Mouse (Mus musculus) heart, embryonic 15.5 days (tissue): ENCODE measurements at regions not wholly inside any gene's neighbourhood (a gene's known extent, or its start where the extent isn't known, plus 50 kb on each side); places are given as distances from the start of the nearest gene placed in this dataset.

Experiments used
- ATAC-seq: fragments of 200-750 bp; cut with Nextera tagmentation; replicated peaks from 2 replicates; pipeline ENCODE4 v1.8.0; 2017; ENCODE audit warnings: low read depth, moderate TSS enrichment; ENCODE audit not compliant: insufficient number of reproducible peaks, insufficient read depth, low FRiP score
- H3K27ac ChIP-seq: fragments of 300-500 bp; sonication (generic); 2 replicates; pipeline ENCODE4 v1.5.1; 2015; ENCODE audit warnings: mild to moderate bottlenecking, inconsistent platforms
- H3K27me3 ChIP-seq: fragments of 300-500 bp; sonication (generic); 2 replicates; pipeline ENCODE4 v1.6.1; 2015; ENCODE audit warnings: inconsistent platforms
- H3K36me3 ChIP-seq: fragments of 300-500 bp; sonication (generic); 2 replicates; pipeline ENCODE4 v1.6.1; 2015; ENCODE audit warnings: mild to moderate bottlenecking, inconsistent platforms
- H3K4me1 ChIP-seq: fragments of 300-500 bp; sonication (generic); replicated peaks from 2 replicates; pipeline ENCODE4 v1.6.1; 2015; ENCODE audit warnings: inconsistent platforms
- H3K4me2 ChIP-seq: fragments of 300-500 bp; sonication (generic); 2 replicates; pipeline ENCODE4 v1.6.1; 2015; ENCODE audit warnings: inconsistent platforms, mild to moderate bottlenecking, moderate library complexity
- H3K4me3 ChIP-seq: fragments of 300-500 bp; sonication (generic); 2 replicates; pipeline ENCODE4 v1.5.1; 2015; ENCODE audit warnings: mild to moderate bottlenecking, inconsistent platforms
- H3K9ac ChIP-seq: fragments of 300-500 bp; sonication (generic); 2 replicates; pipeline ENCODE4 v1.6.1; 2015; ENCODE audit warnings: mild to moderate bottlenecking, inconsistent platforms
- H3K9me3 ChIP-seq: fragments of 300-500 bp; sonication (generic); replicated peaks from 2 replicates; pipeline ENCODE4 v1.6.1; 2016; ENCODE audit warnings: inconsistent platforms
- WGBS: fragments of 180-500 bp; shearing (Covaris S2); methylation state at CpG from one replicate; pipeline ENCODE4 v1.1.7; 2015; ENCODE audit warnings: mixed read lengths; 5-methylcytosine and 5-hydroxymethylcytosine counted together

DNA sequence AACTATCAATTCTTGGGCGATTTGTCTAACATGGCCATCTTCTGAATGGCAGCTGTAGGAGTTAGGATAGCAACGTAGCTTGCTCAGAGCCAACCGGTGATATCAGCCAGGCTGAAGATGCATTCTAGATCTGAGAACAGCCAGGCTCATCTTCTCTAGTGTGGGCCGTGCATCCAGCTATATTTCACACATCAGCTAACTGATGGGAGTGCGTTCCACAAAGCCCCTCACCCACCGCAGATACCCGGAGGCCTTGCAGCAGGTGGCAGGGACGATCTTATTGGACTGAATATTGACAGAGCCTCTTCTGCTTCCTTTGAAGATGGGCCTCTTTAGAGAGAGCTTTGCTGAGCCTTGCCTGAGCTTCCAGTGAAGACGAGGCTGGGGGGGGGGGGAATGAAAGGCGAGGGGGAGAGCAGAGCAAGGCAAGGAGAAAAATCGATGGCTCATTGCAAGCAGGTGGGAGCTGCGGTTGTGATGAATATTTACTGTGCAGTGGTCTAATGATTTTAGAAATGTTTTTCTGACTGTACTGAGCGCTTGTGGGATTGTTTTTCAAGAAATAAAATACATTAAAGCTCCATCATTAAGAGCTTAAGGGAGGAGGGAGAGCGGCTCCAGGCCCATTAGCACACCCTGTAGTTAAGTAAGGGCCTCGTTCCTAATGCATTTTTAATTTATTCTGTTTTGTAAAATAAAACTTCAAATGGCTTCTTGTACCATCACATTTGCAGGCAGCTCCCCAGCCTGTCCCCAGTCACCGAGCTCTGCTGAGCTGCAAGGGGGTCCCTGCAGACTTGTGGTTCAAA is 97.8 kb upstream of the Kcnd3 start:
- no peak overlapping the region for H3K4me3 ChIP-seq
- H3K9me3 ChIP-seq = no peaks in the 10 kb centered on the region

DNA sequence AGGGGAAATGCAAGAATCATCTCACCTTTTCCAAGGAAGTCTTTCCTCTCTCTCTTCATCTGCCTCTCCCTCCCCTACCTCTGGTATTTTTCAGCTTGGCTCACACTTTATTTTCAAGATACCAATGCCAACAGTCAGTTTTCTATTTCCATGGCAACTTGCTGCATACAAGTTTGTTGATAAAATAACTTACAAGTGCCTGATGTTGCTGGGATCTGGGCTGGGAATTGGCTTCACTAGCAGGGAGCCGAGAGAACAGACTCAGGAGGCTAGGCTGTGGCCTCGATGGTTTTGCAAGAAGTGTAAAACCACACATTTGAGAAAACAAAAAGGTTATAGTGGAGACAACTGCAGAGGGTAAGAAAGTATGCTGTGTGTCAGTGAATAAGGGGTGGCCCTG is 94.6 kb upstream of the Kcnd3 start:
- Histone ChIP-seq H3K9ac (no peak overlapping the region), H3K36me3 (no peaks in the 10 kb centered on the region), H3K27ac (no peak overlapping the region), H3K4me2 (no peak overlapping the region), H3K4me1 (no peaks in the 10 kb centered on the region), H3K27me3 (no peaks in the 10 kb centered on the region), H3K4me3 (no peak overlapping the region), H3K9me3 (no peaks in the 10 kb centered on the region)
- WGBS = 59% methylated on average over 2 of the region's 2 CpGs
- no peak for ATAC-seq

More for the DNA sequence above, 97.8 kb upstream of the Kcnd3 start:
- H3K4me1 ChIP-seq = no peaks in the 10 kb centered on the region
- no peak for ATAC-seq
- no peaks in the 10 kb centered on the region for H3K36me3 ChIP-seq
- 79% methylated on average over 16 of the region's 16 CpGs for WGBS
- no peaks in the 10 kb centered on the region for H3K27me3 ChIP-seq
- no peak overlapping the region for H3K9ac ChIP-seq
- no peak overlapping the region for H3K27ac ChIP-seq
- no peak overlapping the region for H3K4me2 ChIP-seq

DNA sequence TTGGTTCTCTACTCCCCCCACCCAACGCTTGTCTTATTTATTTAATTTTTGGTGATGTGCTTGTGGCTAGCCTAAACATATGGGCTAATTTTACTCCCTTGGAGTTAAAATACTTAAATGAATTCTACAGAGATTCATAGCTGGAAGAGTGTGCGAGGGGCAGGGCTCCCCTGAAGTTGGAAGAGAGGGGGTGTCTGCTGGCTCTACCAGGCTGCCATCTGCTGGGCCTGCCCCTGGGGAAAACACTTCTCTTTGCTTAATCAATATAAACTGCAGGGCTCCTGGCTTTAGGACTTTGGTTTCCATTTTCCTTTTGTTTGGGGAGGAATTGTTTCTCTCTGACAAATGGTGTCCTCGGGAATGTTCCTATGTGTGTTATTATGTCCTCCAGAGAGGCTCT is 92.5 kb upstream of the Kcnd3 start:
- Histone ChIP-seq H3K4me3 (no peak overlapping the region), H3K36me3 (no peaks in the 10 kb centered on the region), H3K4me2 (no peak overlapping the region), H3K4me1 (no peaks in the 10 kb centered on the region), H3K27ac (no peak overlapping the region), H3K9me3 (no peaks in the 10 kb centered on the region), H3K27me3 (no peaks in the 10 kb centered on the region), H3K9ac (no peak overlapping the region)
- ATAC-seq = no peak
- 66% methylated on average over 3 of the region's 3 CpGs for WGBS

DNA sequence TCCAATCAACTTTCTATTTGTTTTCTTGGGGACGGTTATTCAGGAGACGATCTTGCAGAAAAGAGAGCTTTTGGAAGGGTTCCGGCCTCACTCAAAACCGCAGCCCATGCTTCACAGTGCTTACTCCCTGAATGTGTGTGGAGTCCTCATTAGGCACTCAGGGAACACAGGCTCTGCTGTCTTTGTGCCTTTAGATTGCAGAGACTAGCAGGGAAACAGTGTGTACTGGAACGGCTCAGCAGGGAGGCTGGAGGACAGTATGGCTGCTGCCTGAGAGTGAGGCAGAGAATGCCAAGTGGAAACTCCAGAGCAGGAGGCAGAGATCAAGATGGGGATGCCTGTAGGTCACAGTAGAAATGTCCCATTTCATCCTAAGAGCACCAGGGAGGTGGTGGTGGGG is 87.4 kb upstream of the Kcnd3 start:
- WGBS = 80% methylated on average over 5 of the region's 5 CpGs
- H3K27ac ChIP-seq = no peak overlapping the region
- H3K36me3 ChIP-seq = no peaks in the 10 kb centered on the region
- no peak overlapping the region for H3K4me2 ChIP-seq
- H3K4me1 ChIP-seq = peaks cover 8% of the 10 kb centered on the region
- no peaks in the 10 kb centered on the region for H3K27me3 ChIP-seq
- no peak for ATAC-seq
- H3K9me3 ChIP-seq = no peaks in the 10 kb centered on the region
- H3K4me3 ChIP-seq = no peak overlapping the region
- no peak overlapping the region for H3K9ac ChIP-seq

DNA sequence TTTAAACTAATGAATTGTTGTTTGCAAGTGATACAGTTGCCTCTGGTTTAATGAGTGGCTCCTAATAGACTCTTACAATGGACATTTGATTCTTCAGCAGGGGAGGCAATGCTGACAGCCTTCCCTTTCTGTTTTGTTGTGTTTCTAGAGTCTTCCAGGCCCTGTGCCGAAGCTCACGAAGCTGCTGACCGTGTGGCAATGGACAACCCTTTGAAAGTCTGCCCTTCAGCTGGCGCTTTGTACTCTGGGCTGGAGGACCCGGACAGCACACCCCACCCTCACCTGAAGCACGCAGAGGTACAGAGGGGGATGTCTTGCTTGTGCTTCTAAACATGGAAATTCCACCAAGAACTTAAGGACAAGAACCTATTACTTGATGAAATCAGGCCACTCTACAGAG is 85.3 kb upstream of the Kcnd3 start:
- Histone ChIP-seq H3K4me3 (no peak overlapping the region), H3K27ac (no peak overlapping the region), H3K27me3 (no peaks in the 10 kb centered on the region), H3K36me3 (no peaks in the 10 kb centered on the region), H3K9me3 (no peaks in the 10 kb centered on the region), H3K4me2 (no peak overlapping the region), H3K9ac (no peak overlapping the region), H3K4me1 (peaks cover 8% of the 10 kb centered on the region)
- WGBS = 82% methylated on average over 6 of the region's 6 CpGs
- no peak for ATAC-seq

DNA sequence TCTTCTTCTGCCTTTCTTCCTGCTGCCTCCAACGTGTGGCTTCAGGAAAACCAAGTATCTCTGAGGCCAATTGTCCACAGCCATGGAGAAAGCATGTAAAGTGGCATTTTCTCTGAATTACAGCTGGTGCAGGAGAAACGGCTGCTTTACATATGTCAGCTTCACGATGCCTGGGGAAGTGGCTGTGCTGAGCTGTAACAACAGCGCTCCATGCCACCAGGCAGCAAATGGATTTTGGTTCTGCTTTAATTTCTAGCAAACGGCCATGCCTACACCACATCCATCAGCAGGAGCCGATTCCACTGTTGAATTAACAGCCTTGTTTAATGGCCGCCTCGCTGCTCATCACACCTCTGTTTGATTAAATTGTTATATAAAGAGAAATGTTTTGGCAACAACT is 84.2 kb upstream of the Kcnd3 start:
- no peaks in the 10 kb centered on the region for H3K27me3 ChIP-seq
- H3K4me1 ChIP-seq = peaks cover 8% of the 10 kb centered on the region
- no peaks in the 10 kb centered on the region for H3K9me3 ChIP-seq
- no peak overlapping the region for H3K27ac ChIP-seq
- no peak overlapping the region for H3K4me2 ChIP-seq
- no peak overlapping the region for H3K9ac ChIP-seq
- H3K36me3 ChIP-seq = no peaks in the 10 kb centered on the region
- no peak for ATAC-seq
- 77% methylated on average over 8 of the region's 8 CpGs for WGBS
- no peak overlapping the region for H3K4me3 ChIP-seq

DNA sequence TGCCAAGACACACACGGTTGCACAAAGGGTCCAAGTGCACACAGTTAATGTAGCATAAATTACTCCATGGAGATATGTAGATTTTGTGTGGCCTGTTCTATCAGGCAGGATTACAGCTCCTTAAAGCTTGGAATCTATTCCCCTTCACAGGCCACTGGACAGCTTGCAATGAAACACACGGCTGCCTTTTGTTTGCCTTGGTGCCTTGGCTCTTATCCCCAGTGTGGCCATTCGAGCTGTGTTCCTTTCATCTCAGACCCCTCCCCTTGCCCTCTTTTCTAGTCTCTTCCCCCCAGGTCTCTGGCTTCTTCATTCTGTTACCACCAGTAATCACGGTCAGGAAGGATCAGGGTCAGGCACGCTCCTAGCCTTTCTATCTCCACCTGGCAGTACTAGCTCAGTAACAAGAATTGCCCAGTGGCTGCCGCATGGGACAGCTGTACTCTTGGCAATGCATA is 79.7 kb upstream of the Kcnd3 start:
- no peak overlapping the region for H3K27ac ChIP-seq
- WGBS = 73% methylated on average over 6 of the region's 6 CpGs
- H3K36me3 ChIP-seq = no peaks in the 10 kb centered on the region
- no peaks in the 10 kb centered on the region for H3K9me3 ChIP-seq
- no peak overlapping the region for H3K9ac ChIP-seq
- no peak for ATAC-seq
- H3K27me3 ChIP-seq = no peaks in the 10 kb centered on the region
- peaks cover 20% of the 10 kb centered on the region for H3K4me1 ChIP-seq
- H3K4me2 ChIP-seq = no peak overlapping the region
- no peak overlapping the region for H3K4me3 ChIP-seq

DNA sequence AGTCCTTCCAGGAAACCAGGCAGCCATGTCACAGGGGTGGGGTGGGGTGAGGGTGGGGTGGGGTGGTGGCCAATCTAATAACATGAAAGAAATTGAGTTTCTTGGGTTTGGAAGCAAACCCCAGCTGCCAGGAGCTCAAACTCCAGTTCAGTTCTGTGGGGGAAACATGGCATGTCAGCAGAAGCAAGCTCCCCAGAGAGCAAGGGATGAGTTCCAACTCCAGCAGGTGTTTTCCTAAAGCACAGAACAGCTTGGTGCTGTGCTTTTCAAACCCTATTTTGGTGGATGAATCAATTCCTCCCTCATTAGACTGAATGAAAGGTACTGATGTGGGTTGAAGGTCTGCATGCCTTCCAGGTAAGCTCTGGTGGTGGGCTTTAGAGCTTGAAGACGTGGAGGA is 77.8 kb upstream of the Kcnd3 start:
- 88% methylated on average over 1 of the region's 1 CpGs for WGBS

DNA sequence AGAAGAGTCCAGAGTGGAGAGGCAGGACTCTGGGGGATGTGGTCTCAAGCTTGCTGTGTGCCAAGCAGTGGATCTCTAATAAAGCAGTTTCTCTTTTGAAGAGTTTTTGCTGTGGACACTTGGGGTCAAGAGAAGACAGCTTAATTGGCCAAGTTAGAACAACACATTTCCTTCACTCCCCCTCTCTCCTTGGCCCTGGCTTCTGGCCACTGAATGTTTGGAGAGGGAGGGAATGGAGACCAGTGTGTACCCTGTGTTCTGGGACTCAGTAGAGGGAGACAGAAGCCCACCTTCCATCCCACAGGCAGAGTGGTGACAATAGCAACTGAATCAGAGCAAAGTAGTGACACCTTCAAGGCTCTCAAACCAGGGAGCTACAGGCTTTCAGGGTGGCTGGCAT is 77.3 kb upstream of the Kcnd3 start:
- ATAC-seq = no peak
- Histone ChIP-seq H3K9ac (no peak overlapping the region), H3K36me3 (no peaks in the 10 kb centered on the region), H3K4me2 (peak overlapping the region; percentile 58), H3K27me3 (no peaks in the 10 kb centered on the region), H3K9me3 (no peaks in the 10 kb centered on the region), H3K27ac (peak overlapping the region; percentile 90), H3K4me1 (peaks cover 20% of the 10 kb centered on the region), H3K4me3 (no peak overlapping the region)

More for the DNA sequence above, 77.8 kb upstream of the Kcnd3 start:
- H3K4me2 ChIP-seq = no peak overlapping the region
- no peaks in the 10 kb centered on the region for H3K36me3 ChIP-seq
- no peaks in the 10 kb centered on the region for H3K27me3 ChIP-seq
- ATAC-seq = no peak
- peaks cover 20% of the 10 kb centered on the region for H3K4me1 ChIP-seq
- H3K9ac ChIP-seq = no peak overlapping the region
- H3K9me3 ChIP-seq = no peaks in the 10 kb centered on the region
- peak overlapping the region; percentile 90; the same call in 1 of the 2 replicates for H3K27ac ChIP-seq
- no peak overlapping the region for H3K4me3 ChIP-seq

DNA sequence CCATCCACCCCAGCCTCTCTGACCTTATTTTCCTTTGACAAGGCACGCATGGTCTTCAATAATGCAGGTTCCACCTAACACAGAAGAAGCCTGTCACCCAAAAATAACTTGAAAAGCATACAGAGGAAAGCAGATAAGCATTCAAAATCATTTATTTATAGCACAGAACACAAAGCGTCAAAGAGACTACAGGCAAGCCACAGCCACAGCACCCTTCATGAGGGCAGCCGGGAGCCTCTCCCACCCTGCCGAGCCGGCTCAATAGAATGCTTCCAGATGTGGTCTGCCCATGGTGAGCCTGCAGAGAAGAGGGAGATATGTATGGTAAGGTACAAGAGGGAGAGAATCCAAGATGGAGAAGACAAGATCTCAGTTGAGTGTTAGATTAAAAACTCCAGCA is 76.7 kb upstream of the Kcnd3 start:
- no peaks in the 10 kb centered on the region for H3K36me3 ChIP-seq
- H3K27ac ChIP-seq = peak overlapping the region; percentile 90
- H3K4me1 ChIP-seq = peaks cover 20% of the 10 kb centered on the region
- H3K4me2 ChIP-seq = peak overlapping the region; percentile 58
- ATAC-seq = peak; percentile 84
- WGBS = 27% methylated on average over 5 of the region's 5 CpGs
- H3K9ac ChIP-seq = peak overlapping the region; percentile 37
- no peaks in the 10 kb centered on the region for H3K27me3 ChIP-seq
- H3K9me3 ChIP-seq = no peaks in the 10 kb centered on the region
- peak overlapping the region; percentile 42 for H3K4me3 ChIP-seq

DNA sequence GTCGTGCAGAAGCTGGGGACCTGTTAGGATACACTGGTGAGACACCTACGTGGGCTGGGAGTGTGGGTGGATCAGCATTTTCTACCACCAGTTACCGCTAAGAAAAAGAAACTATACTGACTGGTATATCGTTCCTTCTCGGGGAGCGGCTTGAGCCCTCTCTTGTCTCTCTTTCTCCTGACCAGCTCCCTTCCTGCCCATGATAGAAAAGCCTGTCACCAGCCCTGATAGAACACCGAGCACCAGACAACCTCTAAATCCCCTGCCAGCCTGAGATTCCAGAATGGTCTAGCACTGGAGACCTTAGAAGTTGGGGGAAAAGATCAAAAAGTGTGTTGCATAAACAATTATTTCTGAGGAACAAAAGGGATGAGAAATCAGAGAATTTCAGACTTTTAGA is 76.3 kb upstream of the Kcnd3 start:
- peak overlapping the region; percentile 90 for H3K27ac ChIP-seq

DNA sequence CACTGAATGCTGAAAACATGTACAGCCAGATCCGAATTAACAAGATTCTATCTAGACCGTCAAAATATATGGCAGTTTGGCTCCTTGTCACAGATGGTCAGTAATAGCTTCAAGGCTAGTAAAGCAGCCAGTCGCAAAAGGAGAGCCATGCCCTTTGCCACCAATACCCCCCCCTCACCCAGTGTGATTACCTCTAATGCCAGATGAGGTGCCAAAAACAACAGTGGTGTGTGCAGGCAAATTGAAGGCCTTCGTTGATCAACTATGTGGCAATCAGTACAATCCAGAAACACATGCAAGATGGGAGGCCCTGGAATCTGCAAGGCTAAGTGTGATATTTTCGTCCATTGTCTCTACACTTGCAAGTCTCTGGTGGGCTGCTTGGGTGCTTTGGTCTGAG is 75.8 kb upstream of the Kcnd3 start:
- WGBS = 51% methylated on average over 5 of the region's 5 CpGs
- peak overlapping the region; percentile 90 for H3K27ac ChIP-seq
- ATAC-seq = no peak
- peaks cover 20% of the 10 kb centered on the region for H3K4me1 ChIP-seq
- H3K4me3 ChIP-seq = no peak overlapping the region
- H3K4me2 ChIP-seq = no peak overlapping the region; the same call in 1 of the 2 replicates
- no peak overlapping the region for H3K9ac ChIP-seq
- H3K36me3 ChIP-seq = no peaks in the 10 kb centered on the region
- no peaks in the 10 kb centered on the region for H3K9me3 ChIP-seq
- H3K27me3 ChIP-seq = no peaks in the 10 kb centered on the region

More for the DNA sequence above, 76.3 kb upstream of the Kcnd3 start:
- 46% methylated on average over 7 of the region's 7 CpGs for WGBS
- no peaks in the 10 kb centered on the region for H3K27me3 ChIP-seq
- H3K9me3 ChIP-seq = no peaks in the 10 kb centered on the region
- peak overlapping the region; percentile 37 for H3K9ac ChIP-seq
- H3K4me3 ChIP-seq = peak overlapping the region; percentile 42
- H3K36me3 ChIP-seq = no peaks in the 10 kb centered on the region
- peaks cover 20% of the 10 kb centered on the region for H3K4me1 ChIP-seq
- ATAC-seq = peak; percentile 63; the same call in 1 of the 2 replicates
- peak overlapping the region; percentile 58 for H3K4me2 ChIP-seq
